Mouse (Mus musculus) kidney, postnatal 0 days (tissue): ENCODE results near the gene Acsf3. TPM values are rescaled to one million over a fixed set of nuclear protein-coding genes. Genes with fewer than 3 reads are reported as not detected.

ENCODE experiments used
- ATAC-seq: fragments of 200-750 bp; cut with Nextera tagmentation; replicated peaks from 2 replicates; pipeline ENCODE4 v1.8.0; 2017; ENCODE audit warnings: low read depth, moderate number of reproducible peaks, moderate TSS enrichment, moderate library complexity; ENCODE audit not compliant: low FRiP score
- DNase-seq: peaks from one replicate; pipeline ENCODE4 v3.0.0-alpha.2; 2016; ENCODE audit warnings: low spot score
- H3K27ac ChIP-seq: fragments of 300-500 bp; sonication (generic); 2 replicates; pipeline ENCODE4 v1.5.1; 2014; ENCODE audit warnings: mild to moderate bottlenecking
- H3K27me3 ChIP-seq: fragments of 300-500 bp; sonication (generic); 2 replicates; pipeline ENCODE4 v1.6.1; 2014; ENCODE audit warnings: low read length, mixed read lengths; ENCODE audit not compliant: insufficient read depth
- H3K36me3 ChIP-seq: fragments of 300-500 bp; sonication (generic); 2 replicates; pipeline ENCODE4 v1.6.1; 2014; ENCODE audit warnings: low read length, mixed read lengths; ENCODE audit not compliant: insufficient read depth
- H3K4me1 ChIP-seq: fragments of 300-500 bp; sonication (generic); replicated peaks from 2 replicates; pipeline ENCODE4 v1.6.1; 2014; ENCODE audit warnings: antibody characterized with exemption, low read length, mixed read lengths; ENCODE audit not compliant: insufficient read depth
- H3K4me2 ChIP-seq: fragments of 300-500 bp; sonication (generic); 2 replicates; pipeline ENCODE4 v1.6.1; 2014; ENCODE audit warnings: mild to moderate bottlenecking, low read length, moderate library complexity, mixed read lengths
- H3K4me3 ChIP-seq: fragments of 300-500 bp; sonication (generic); replicated peaks from 2 replicates; pipeline ENCODE4 v1.5.1; 2014; ENCODE audit warnings: low read depth, low read length
- H3K9ac ChIP-seq: fragments of 300-500 bp; sonication (generic); 2 replicates; pipeline ENCODE4 v1.6.1; 2014; ENCODE audit warnings: low read depth, low read length
- H3K9me3 ChIP-seq: fragments of 300-500 bp; sonication (generic); replicated peaks from 2 replicates; pipeline ENCODE4 v1.6.1; 2016; ENCODE audit warnings: low read length, inconsistent platforms, mixed read lengths
- CTCF ChIP-seq: IDR thresholded peaks from 2 replicates; pipeline ENCODE4 v1.5.1; 2016; ENCODE audit warnings: antibody characterized with exemption, low read depth, mild to moderate bottlenecking, moderate library complexity
- WGBS: fragments of 180-500 bp; shearing (Covaris S2); extraction: QIAGEN DNeasy Blood & Tissue Kit; methylation state at CpG from one replicate; pipeline ENCODE4 v1.1.7; 2014; 5-methylcytosine and 5-hydroxymethylcytosine counted together
- polyA plus RNA-seq: library from polyadenylated mRNA; unstranded; fragments of >200 nt; fragmentation: Nextera tagmentation; extraction: Ambion mirVana; gene quantifications from 2 replicates; pipeline ENCODE4 v1.2.1, GENCODE M21; 2015

Gene Acsf3
- polyA plus RNA-seq, 1 experiment from 2014 or later = 21.4 TPM

DNA sequence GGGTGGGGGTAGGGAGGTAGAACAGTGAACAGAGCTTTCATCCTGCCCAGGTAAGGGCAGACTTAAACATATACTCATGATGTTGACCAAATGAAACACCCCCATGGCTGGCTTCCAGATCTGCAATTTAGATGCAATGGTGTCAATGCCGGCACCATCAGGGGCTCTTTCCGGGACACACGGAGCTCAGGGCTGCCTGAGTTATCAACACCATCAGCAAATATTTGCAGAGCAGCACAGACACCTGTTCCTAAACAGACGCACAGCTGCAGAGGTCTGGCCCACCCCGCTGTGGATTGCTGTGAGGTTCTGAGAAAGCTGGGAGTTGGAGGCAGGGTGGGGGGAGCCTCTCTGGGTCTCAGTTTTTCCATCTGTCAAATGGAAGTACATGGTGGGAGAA, 9.1 kb upstream of the Acsf3 start:
- DNase-seq (no peak), ATAC-seq (no peak)
- TF ChIP-seq CTCF = no peak
- H3K9ac ChIP-seq = no peak overlapping the region
- H3K9me3 ChIP-seq = no peaks in the 10 kb centered on the region
- no peak overlapping the region for H3K27ac ChIP-seq
- no peak overlapping the region for H3K4me2 ChIP-seq
- H3K36me3 ChIP-seq = no peaks in the 10 kb centered on the region
- no peaks in the 10 kb centered on the region for H3K27me3 ChIP-seq
- no peaks in the 10 kb centered on the region for H3K4me1 ChIP-seq
- 63% methylated on average over 5 of the region's 5 CpGs for WGBS
- no peak overlapping the region for H3K4me3 ChIP-seq

GRCm38 (mm10) chr8:122766647-122767200, 8.6 kb upstream of the Acsf3 start:
- ATAC-seq = no peak
- Histone ChIP-seq H3K4me2 (no peak overlapping the region), H3K9ac (no peak overlapping the region), H3K27me3 (no peaks in the 10 kb centered on the region), H3K36me3 (no peaks in the 10 kb centered on the region), H3K27ac (no peak overlapping the region), H3K9me3 (no peaks in the 10 kb centered on the region), H3K4me1 (no peaks in the 10 kb centered on the region), H3K4me3 (no peak overlapping the region)
- DNase-seq = no peak
- no peak for TF ChIP-seq CTCF
- WGBS = 70% methylated on average over 8 of the region's 8 CpGs

DNA sequence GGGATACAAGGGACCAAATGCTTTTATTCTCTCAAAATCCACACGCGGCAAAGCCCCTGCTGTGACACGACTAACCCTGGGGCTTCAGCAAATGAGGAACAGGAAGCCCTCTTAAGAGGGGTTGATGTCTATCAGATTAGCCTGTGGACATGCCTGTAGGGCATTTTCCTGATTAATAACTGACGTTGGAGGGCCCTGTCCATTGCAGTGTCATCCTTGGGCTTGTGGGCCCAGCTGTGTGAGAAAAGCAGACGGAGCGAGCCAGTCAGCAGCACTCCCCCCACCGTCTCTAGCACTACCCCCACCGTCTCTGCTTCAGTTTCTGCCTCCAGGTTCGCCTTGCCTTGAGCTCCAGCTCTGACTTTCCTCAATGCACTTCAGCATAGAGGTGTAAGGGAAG, 8.1 kb upstream of the Acsf3 start:
- ATAC-seq (no peak), DNase-seq (no peak)
- no peaks in the 10 kb centered on the region for H3K27me3 ChIP-seq
- H3K4me2 ChIP-seq = no peak overlapping the region
- H3K9me3 ChIP-seq = no peaks in the 10 kb centered on the region
- H3K4me1 ChIP-seq = no peaks in the 10 kb centered on the region
- no peaks in the 10 kb centered on the region for H3K36me3 ChIP-seq
- 53% methylated on average over 9 of the region's 9 CpGs for WGBS
- H3K9ac ChIP-seq = no peak overlapping the region
- no peak for TF ChIP-seq CTCF
- H3K27ac ChIP-seq = no peak overlapping the region
- no peak overlapping the region for H3K4me3 ChIP-seq

DNA sequence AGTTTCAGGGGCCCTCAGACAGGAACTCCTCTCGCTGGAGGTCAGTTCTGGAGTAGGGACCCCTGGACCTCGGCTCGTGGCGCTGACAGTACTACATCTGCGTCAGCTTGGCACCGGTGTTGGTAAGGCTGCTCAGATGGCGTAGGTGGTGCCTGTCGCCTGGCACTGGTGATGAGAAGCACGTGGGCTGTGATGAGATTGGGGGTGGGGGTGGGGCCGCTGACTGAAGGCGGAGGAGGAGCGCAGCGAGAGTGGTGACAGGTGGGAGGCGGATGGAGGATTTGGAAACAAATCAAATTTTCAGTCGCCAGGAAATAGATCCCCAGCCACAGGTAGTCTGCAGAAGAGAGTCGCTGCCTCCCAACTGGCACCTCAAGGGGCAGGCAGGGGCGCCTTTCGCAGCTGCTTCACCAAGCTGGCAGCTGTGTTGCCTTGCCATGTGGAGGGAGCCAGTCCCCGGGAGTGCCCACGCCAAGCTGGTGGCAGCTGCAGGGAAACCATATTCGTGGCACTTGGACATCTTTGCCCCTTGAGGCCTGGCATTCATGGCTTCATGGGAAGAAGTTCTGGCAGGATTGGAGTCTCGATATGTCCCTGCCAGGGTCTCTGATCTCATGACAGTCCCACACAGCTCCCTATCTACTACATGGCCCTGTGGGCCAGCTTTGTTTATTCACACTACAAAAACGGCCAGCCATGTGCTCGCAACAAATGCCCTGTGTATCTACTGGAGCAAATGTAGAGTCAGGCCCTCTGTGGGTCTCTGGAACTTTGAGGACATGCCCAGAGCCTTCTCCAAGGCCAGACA, 5.8 kb upstream of the Acsf3 start:
- Histone ChIP-seq H3K27ac (no peak overlapping the region), H3K27me3 (no peaks in the 10 kb centered on the region), H3K4me2 (no peak overlapping the region), H3K9me3 (no peaks in the 10 kb centered on the region), H3K9ac (no peak overlapping the region), H3K36me3 (no peaks in the 10 kb centered on the region), H3K4me1 (no peaks in the 10 kb centered on the region), H3K4me3 (no peak overlapping the region)
- TF ChIP-seq CTCF = no peak
- DNase-seq = no peak
- no peak for ATAC-seq
- WGBS = 62% methylated on average over 24 of the region's 24 CpGs

GRCm38 (mm10) chr8:122772431-122773060, 2.7 kb upstream of the Acsf3 start:
- 0 out of 2 replicates have a peak, but pooled peaks cover 3% of the 10 kb centered on the region for H3K4me1 ChIP-seq

GRCm38 (mm10) chr8:122777701-122778100, 2.4 kb downstream of the Acsf3 start:
- ATAC-seq = no peak

More at GRCm38 (mm10) chr8:122772431-122773060, 2.7 kb upstream of the Acsf3 start:
- Histone ChIP-seq H3K4me2 (no peak overlapping the region), H3K9me3 (no peaks in the 10 kb centered on the region), H3K27me3 (no peaks in the 10 kb centered on the region), H3K36me3 (no peaks in the 10 kb centered on the region), H3K4me3 (no peak overlapping the region), H3K27ac (no peak overlapping the region), H3K9ac (no peak overlapping the region)
- no peak for DNase-seq
- TF ChIP-seq CTCF = no peak
- ATAC-seq = no peak
- WGBS = 36% methylated on average over 10 of the region's 10 CpGs

More at GRCm38 (mm10) chr8:122777701-122778100, 2.4 kb downstream of the Acsf3 start:
- peaks cover 13% of the 10 kb centered on the region; the same call in 1 of the 2 replicates for H3K36me3 ChIP-seq
- H3K9me3 ChIP-seq = no peaks in the 10 kb centered on the region
- no peak overlapping the region for H3K4me2 ChIP-seq
- H3K27ac ChIP-seq = no peak overlapping the region
- H3K27me3 ChIP-seq = no peaks in the 10 kb centered on the region
- H3K4me1 ChIP-seq = 0 out of 2 replicates have a peak, but pooled peaks cover 3% of the 10 kb centered on the region
- 90% methylated on average over 6 of the region's 6 CpGs for WGBS
- no peak overlapping the region for H3K4me3 ChIP-seq
- no peak for DNase-seq
- H3K9ac ChIP-seq = no peak overlapping the region
- TF ChIP-seq CTCF = no peak
